Mouse (Mus musculus): ENCODE measurements at regions not wholly inside any gene's neighbourhood (a gene's known extent, or its start where the extent isn't known, plus 50 kb on each side); places are given as distances from the start of the nearest gene placed in this dataset.

DNA sequence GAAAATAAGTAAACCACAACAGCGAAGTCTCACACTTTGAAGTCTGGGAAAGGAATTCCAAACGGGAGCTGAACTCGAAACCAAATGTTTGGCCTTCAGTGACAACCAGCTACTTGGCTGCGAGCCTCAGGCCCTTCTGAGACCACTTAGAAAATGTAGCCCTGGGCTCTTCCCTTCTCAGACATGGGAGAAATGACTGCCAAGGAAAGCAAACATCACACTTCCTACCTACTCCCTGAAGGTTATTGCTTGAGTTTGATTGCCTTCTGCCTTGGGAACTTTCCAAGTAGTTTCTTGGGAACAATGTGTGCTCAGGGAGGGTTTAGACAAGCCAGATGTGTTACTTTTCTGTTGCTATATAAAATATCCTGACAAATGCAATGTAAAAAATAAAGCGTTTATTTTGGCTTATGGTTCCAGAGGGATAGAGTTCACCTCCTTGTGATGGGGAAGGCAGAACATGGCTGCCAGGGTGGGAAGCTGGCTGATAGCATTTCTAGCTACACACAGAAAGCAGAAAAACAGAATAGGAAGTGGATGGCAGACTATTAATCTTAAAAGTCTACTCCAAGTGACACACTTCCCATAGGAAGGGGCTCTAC, 194.8 kb upstream of the Rack1 start:
- H3K36me3 ChIP-seq: no peaks in the 10 kb centered on the region
- 49% methylated on average over 5 of the region's 5 CpGs for WGBS
- no peaks in the 10 kb centered on the region for H3K9me3 ChIP-seq (replicated peaks)
- no peak for ATAC-seq (ENCODE audit: insufficient number of reproducible peaks, low FRiP score)
- no peak overlapping the region for H3K4me2 ChIP-seq
- no peak overlapping the region for H3K4me3 ChIP-seq
- H3K27me3 ChIP-seq (replicated peaks): no peaks in the 10 kb centered on the region
- no peaks in the 10 kb centered on the region for H3K4me1 ChIP-seq (replicated peaks)
- H3K9ac ChIP-seq: no peak overlapping the region
- H3K27ac ChIP-seq (ENCODE audit: poor library complexity, severe bottlenecking): no peak overlapping the region; the same call in 1 of the 2 replicates

DNA sequence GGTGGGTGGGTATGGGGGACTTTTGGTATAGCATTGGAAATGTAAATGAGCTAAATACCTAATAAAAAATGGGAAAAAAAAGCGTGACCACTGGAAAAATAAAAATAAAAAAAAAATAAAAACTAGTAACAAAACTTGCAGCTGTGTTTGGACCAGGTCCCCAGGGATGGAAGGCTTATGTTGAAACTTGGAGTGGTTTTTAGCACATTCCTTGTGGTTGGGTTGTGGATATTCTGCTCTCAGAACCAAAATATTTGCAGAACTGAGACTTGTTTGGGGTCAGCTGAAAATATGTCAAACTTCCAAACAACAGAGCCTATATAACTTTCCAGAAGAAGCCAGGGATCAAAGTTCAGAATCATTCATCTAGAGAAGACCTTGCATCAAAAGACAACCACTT, 199.0 kb upstream of the Rack1 start:
- no peak overlapping the region for H3K9ac ChIP-seq
- no peak overlapping the region for H3K4me2 ChIP-seq
- H3K27ac ChIP-seq (ENCODE audit: poor library complexity, severe bottlenecking): no peak overlapping the region
- H3K4me3 ChIP-seq: no peak overlapping the region
- H3K4me1 ChIP-seq (replicated peaks): no peaks in the 10 kb centered on the region
- 82% methylated on average over 1 of the region's 1 CpGs for WGBS
- no peak for ATAC-seq (ENCODE audit: insufficient number of reproducible peaks, low FRiP score)
- no peaks in the 10 kb centered on the region for H3K27me3 ChIP-seq (replicated peaks)
- no peaks in the 10 kb centered on the region for H3K9me3 ChIP-seq (replicated peaks)
- H3K36me3 ChIP-seq: no peaks in the 10 kb centered on the region

DNA sequence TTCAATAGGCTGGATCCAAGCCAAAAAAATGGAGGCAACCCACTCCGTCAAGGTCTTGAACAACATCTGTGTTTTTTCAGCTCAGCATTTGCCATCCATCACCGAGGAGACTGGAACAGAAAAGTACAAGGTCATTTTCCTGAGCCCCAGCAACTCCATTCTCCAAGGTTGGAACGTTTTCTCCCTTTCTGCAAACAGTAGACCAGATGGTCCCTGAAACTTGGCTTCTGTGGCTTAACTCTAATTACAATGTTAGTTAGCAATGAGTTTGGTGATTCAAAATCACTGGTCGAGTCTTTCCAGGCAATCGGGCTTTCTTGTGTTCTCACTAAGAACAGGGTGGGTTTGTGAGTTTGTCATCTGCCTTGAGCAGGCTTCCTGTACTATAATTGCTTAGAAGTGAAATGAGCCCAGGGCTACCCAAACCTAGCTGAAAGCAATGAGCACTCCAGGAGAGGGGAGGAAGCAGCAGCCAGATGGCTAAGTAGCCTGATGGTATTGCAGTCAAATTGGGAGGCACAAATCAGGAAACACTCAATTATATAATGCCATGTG, 200.5 kb upstream of the Rack1 start:
- 61% methylated on average over 5 of the region's 5 CpGs for WGBS
- Histone ChIP-seq H3K27me3 (replicated peaks) (no peaks in the 10 kb centered on the region), H3K36me3 (no peaks in the 10 kb centered on the region), H3K4me2 (no peak overlapping the region), H3K4me1 (replicated peaks) (no peaks in the 10 kb centered on the region), H3K9me3 (replicated peaks) (no peaks in the 10 kb centered on the region), H3K27ac (ENCODE audit: poor library complexity, severe bottlenecking) (no peak overlapping the region), H3K9ac (no peak overlapping the region), H3K4me3 (no peak overlapping the region)
- no peak for ATAC-seq (ENCODE audit: insufficient number of reproducible peaks, low FRiP score)

DNA sequence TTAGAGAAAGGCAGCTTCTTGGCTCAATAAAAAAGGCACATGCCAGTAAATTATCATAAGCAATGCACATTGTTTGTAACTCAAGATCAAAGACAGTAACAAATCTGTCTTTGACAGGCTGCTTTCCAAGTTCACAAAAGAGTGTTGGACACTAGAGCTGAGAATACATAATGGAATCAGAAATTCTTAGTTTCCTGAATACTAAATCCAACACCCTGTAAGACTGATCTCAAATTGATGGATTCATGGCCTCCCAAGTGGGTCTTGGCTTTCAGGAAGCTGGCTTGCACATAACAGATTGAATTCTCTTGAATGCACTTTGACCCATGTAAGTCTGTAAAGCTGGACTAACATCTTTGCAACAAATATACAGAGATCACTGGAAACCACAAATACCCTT, 201.1 kb upstream of the Rack1 start:
- H3K4me3 ChIP-seq: no peak overlapping the region
- H3K27ac ChIP-seq (ENCODE audit: poor library complexity, severe bottlenecking): no peak overlapping the region
- H3K27me3 ChIP-seq (replicated peaks): no peaks in the 10 kb centered on the region
- H3K4me2 ChIP-seq: no peak overlapping the region
- H3K9me3 ChIP-seq (replicated peaks): no peaks in the 10 kb centered on the region
- ATAC-seq (ENCODE audit: insufficient number of reproducible peaks, low FRiP score): no peak
- H3K36me3 ChIP-seq: no peaks in the 10 kb centered on the region
- H3K9ac ChIP-seq: no peak overlapping the region
- no peaks in the 10 kb centered on the region for H3K4me1 ChIP-seq (replicated peaks)

DNA sequence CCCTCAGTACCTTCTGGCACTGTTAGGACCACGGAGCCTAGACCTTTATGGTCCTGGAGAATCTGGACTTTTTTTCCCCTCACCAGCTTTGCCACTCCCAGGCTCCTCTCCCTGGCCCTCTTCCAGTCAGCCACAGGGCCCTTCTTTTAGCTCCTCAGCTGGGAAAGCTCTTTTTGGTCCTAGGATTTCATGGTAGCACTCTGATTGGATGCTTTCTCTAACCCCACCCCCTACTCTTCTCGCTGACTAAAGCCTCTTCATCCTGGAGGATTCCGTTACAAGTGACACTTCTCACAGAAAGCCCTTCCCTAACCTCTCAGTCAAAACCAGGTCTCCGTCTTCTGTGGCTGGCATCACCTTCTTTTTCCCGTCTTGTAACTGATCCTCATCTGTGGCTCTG, 205.7 kb upstream of the Rack1 start:
- Histone ChIP-seq H3K4me3 (no peak overlapping the region), H3K4me1 (replicated peaks) (no peaks in the 10 kb centered on the region), H3K27ac (ENCODE audit: poor library complexity, severe bottlenecking) (no peak overlapping the region), H3K9me3 (replicated peaks) (no peaks in the 10 kb centered on the region), H3K36me3 (no peaks in the 10 kb centered on the region), H3K9ac (no peak overlapping the region), H3K4me2 (peak overlapping the region; percentile 4; the same call in 1 of the 2 replicates), H3K27me3 (replicated peaks) (no peaks in the 10 kb centered on the region)
- 18% methylated on average over 5 of the region's 5 CpGs for WGBS
- no peak for ATAC-seq (ENCODE audit: insufficient number of reproducible peaks, low FRiP score)

DNA sequence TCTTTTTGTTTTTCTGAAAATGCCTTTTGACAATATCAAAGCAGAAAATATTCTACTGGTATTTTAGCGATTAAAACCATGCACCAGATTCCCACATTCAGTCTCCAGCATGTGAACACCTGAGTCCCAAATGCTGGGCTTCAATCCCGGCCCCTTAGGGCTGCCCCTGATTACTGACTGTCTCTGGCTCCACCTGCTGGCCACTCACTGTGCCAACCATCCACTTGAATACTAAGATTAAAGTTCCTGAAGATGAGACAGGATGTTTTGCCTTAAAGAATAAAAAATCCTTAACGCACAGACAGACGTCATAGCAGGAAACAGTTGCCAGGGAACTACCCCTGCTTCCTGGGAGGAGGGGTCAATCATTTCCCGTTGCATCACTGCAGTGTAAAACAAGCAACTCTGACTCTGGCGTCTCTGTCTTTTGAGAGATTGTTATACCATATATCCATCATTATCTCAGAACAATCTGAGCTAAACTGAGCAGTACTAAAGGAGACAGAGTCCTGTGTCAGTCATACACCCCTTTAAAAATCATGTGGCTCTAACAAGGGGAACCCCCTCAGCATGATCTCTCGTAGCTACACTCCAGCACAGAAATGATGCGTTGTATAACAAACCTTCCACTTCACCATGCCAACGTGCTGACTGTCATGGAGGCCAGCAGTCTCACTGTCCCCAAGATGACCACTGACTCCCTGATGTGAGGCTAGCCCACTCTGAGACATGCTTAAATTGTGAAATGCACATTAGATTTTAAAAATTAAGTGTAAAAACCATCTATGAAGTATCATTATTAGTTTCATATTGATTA, 211.1 kb upstream of the Rack1 start:
- WGBS: 28% methylated on average over 9 of the region's 9 CpGs
- ATAC-seq (ENCODE audit: insufficient number of reproducible peaks, low FRiP score): no peak
- Histone ChIP-seq H3K4me1 (replicated peaks) (no peaks in the 10 kb centered on the region), H3K27me3 (replicated peaks) (no peaks in the 10 kb centered on the region), H3K36me3 (no peaks in the 10 kb centered on the region), H3K9me3 (replicated peaks) (peaks cover 6% of the 10 kb centered on the region; the same call in 1 of the 2 replicates), H3K9ac (no peak overlapping the region), H3K4me3 (no peak overlapping the region), H3K4me2 (no peak overlapping the region), H3K27ac (ENCODE audit: poor library complexity, severe bottlenecking) (no peak overlapping the region)

DNA sequence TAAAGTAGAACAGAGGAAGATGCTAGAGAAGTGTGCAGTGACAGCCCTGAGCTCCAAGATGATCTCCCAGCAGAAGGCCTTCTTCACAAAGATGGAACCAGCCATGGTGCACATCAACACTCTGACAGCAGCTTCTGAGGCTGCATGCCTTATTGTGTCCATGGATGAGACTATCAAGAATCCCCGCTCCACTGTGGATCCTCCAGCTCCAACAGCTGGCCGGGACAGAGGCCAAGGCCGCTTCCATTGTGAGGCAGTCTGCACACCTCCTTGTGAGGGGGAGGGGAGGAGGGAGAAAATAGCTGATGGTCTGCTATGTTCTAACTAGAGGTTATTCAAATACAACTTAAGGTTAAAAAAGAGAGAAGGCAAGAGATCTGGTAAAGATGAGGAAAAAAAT, 231.4 kb upstream of the Rack1 start:
- Histone ChIP-seq H3K9me3 (replicated peaks) (no peaks in the 10 kb centered on the region), H3K4me2 (no peak overlapping the region), H3K4me3 (no peak overlapping the region), H3K4me1 (replicated peaks) (peaks cover 9% of the 10 kb centered on the region), H3K9ac (no peak overlapping the region), H3K27ac (ENCODE audit: poor library complexity, severe bottlenecking) (no peak overlapping the region), H3K36me3 (no peaks in the 10 kb centered on the region), H3K27me3 (replicated peaks) (no peaks in the 10 kb centered on the region)
- 81% methylated on average over 3 of the region's 3 CpGs for WGBS
- no peak for ATAC-seq (ENCODE audit: insufficient number of reproducible peaks, low FRiP score)

DNA sequence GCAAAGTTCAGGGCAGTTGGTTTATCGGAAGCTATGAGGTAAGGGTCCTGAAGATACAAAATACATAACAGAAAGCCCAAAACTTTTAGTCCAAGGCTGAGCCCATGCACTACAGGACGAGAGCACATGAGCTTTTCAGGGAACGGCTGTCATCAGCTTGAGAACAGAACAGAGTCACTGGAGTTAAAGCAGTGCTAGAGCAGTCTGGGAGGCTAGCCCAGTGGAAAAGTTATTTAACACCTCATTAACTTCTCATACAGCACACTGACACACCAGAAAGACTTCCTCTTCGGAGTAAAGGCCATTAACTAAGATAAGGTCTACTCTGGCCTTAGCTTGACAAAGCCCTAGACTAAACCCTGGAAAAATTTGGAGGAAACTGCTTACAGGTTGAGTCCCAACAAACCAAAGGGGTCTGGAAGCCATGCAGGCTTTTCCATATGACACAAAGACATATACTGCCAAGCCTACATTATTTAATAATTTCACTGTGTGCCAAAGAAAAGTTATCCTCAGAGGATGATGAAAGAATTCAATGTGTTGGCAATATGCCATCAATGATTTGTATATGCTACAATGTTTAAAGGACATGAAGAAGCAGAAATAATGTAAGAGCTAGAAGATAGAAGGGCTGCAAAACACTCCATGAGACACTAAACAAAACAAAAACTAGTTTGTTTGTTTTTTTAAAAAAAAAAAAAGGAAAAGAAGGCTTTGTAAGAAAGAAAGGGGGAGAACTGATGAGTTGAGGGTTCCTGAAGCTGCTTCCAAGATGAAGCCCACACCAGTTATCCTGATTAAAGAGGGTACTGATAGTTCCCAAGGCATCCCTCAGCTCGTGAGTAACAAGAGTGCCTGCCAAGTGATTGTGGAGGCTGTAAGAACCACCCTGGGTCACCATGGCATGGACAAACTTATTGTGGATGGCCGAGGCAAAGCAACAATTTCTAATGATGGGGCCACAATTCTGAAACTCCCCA, 232.3 kb upstream of the Rack1 start:
- Histone ChIP-seq H3K4me3 (no peak overlapping the region), H3K36me3 (no peaks in the 10 kb centered on the region), H3K27me3 (replicated peaks) (no peaks in the 10 kb centered on the region), H3K9ac (no peak overlapping the region), H3K9me3 (replicated peaks) (no peaks in the 10 kb centered on the region), H3K4me1 (replicated peaks) (peaks cover 9% of the 10 kb centered on the region), H3K27ac (ENCODE audit: poor library complexity, severe bottlenecking) (no peak overlapping the region), H3K4me2 (no peak overlapping the region)
- peak; percentile 53; the same call in 1 of the 2 replicates for ATAC-seq (ENCODE audit: insufficient number of reproducible peaks, low FRiP score)
- 36% methylated on average over 6 of the region's 6 CpGs for WGBS

DNA sequence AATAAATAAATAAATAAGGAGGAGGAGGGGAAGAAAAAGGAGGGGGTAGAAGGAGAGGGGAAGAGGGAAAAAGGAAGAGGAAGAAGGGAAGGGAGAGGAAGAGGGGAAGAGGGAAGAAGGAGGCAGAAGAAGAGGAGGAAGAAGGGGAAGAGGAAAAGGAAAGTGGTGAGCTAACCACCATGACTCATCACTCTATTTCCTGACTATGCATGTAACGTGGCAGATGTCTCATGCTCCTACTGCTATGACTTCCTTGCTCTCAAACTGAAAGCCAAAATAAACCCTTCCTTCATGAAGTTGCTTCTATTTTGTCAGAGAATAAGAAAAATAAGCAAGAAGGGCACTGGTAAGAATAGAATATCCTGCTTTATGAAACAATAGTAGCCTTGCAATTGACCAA, 242.1 kb upstream of the Rack1 start:
- H3K36me3 ChIP-seq: no peaks in the 10 kb centered on the region
- H3K9me3 ChIP-seq (replicated peaks): no peaks in the 10 kb centered on the region
- H3K9ac ChIP-seq: no peak overlapping the region
- H3K4me2 ChIP-seq: no peak overlapping the region
- H3K27me3 ChIP-seq (replicated peaks): no peaks in the 10 kb centered on the region
- H3K27ac ChIP-seq (ENCODE audit: poor library complexity, severe bottlenecking): no peak overlapping the region
- H3K4me3 ChIP-seq: no peak overlapping the region
- no peak for ATAC-seq (ENCODE audit: insufficient number of reproducible peaks, low FRiP score)
- 50% methylated on average over 1 of the region's 1 CpGs for WGBS
- H3K4me1 ChIP-seq (replicated peaks): no peaks in the 10 kb centered on the region

DNA sequence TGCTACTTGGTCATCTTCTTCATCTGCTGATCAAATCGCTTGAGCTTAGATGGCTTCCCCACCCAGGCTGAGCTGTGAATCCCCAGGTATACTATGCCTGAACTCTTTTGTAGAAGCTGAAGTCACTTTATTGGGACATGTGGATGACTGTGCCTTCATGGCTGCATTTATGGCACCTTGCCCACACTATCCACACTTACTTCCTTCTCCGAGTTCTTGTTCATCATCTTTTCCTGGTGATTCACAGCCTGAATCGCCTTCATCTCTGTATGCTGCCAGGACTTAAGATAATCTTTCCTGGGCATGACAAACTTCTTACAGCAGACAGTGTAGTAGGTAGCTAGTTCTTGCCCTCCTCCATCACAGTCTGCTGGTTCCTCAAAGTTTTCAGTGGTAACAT, 248.1 kb upstream of the Rack1 start:
- Histone ChIP-seq H3K9me3 (replicated peaks) (no peaks in the 10 kb centered on the region), H3K4me1 (replicated peaks) (no peaks in the 10 kb centered on the region), H3K9ac (no peak overlapping the region), H3K4me3 (no peak overlapping the region), H3K36me3 (no peaks in the 10 kb centered on the region), H3K27ac (ENCODE audit: poor library complexity, severe bottlenecking) (no peak overlapping the region), H3K4me2 (no peak overlapping the region), H3K27me3 (replicated peaks) (no peaks in the 10 kb centered on the region)
- WGBS: 77% methylated on average over 3 of the region's 3 CpGs
- no peak for ATAC-seq (ENCODE audit: insufficient number of reproducible peaks, low FRiP score)

DNA sequence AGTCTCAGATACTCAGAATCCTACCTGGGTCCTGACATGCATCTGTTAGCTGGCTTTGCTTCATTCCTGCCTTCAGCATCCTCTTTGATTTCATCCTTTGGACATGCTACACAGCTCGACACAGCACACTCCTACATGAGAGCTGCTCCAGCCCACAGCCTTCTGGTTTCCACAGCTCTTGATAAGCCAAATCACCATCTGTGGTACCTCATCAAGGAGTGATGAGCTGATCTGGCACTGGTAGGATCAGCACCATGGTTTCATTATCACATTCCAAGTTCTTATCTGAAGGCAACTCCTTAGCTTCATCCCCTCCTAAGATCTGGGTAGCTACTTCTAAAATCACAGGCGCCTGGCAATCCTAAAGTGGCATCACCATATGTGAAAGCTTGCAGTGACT, 248.9 kb upstream of the Rack1 start:
- no peak for ATAC-seq (ENCODE audit: insufficient number of reproducible peaks, low FRiP score)
- H3K27ac ChIP-seq (ENCODE audit: poor library complexity, severe bottlenecking): no peak overlapping the region
- WGBS: 23% methylated on average over 2 of the region's 2 CpGs
- H3K4me2 ChIP-seq: no peak overlapping the region
- no peak overlapping the region for H3K9ac ChIP-seq
- no peaks in the 10 kb centered on the region for H3K36me3 ChIP-seq
- no peaks in the 10 kb centered on the region for H3K27me3 ChIP-seq (replicated peaks)
- H3K4me3 ChIP-seq: no peak overlapping the region
- H3K9me3 ChIP-seq (replicated peaks): no peaks in the 10 kb centered on the region
- no peaks in the 10 kb centered on the region for H3K4me1 ChIP-seq (replicated peaks)

Data from heart, embryonic 12.5 days (tissue).